Mouse (Mus musculus) stomach, embryonic 15.5 days (tissue): ENCODE measurements around the gene Gjb6. TPM values are rescaled to one million over a fixed set of nuclear protein-coding genes. Genes with fewer than 3 reads are reported as not detected.

Experiments
- ATAC-seq: fragments of 200-750 bp; cut with Nextera tagmentation; 2 replicates; pipeline ENCODE4 v1.8.0; 2017; ENCODE audit warnings: low read depth, moderate number of reproducible peaks, moderate TSS enrichment; ENCODE audit not compliant: insufficient read depth, low FRiP score
- H3K27ac ChIP-seq: fragments of 300-500 bp; sonication (generic); 2 replicates; pipeline ENCODE4 v1.5.1; 2015; ENCODE audit warnings: mild to moderate bottlenecking, inconsistent platforms
- H3K27me3 ChIP-seq: fragments of 300-500 bp; sonication (generic); replicated peaks from 2 replicates; pipeline ENCODE4 v1.6.1; 2015; ENCODE audit warnings: inconsistent platforms
- H3K36me3 ChIP-seq: fragments of 300-500 bp; sonication (generic); 2 replicates; pipeline ENCODE4 v1.6.1; 2015; ENCODE audit warnings: inconsistent platforms
- H3K4me1 ChIP-seq: fragments of 300-500 bp; sonication (generic); 2 replicates; pipeline ENCODE4 v1.6.1; 2015; ENCODE audit warnings: inconsistent platforms
- H3K4me2 ChIP-seq: fragments of 300-500 bp; sonication (generic); 2 replicates; pipeline ENCODE4 v1.6.1; 2015; ENCODE audit warnings: mild to moderate bottlenecking, inconsistent platforms
- H3K4me3 ChIP-seq: fragments of 300-500 bp; sonication (generic); replicated peaks from 2 replicates; pipeline ENCODE4 v1.5.1; 2015; ENCODE audit warnings: inconsistent platforms
- H3K9ac ChIP-seq: fragments of 300-500 bp; sonication (generic); 2 replicates; pipeline ENCODE4 v1.6.1; 2015; ENCODE audit warnings: inconsistent platforms
- H3K9me3 ChIP-seq: fragments of 300-500 bp; sonication (generic); 2 replicates; pipeline ENCODE4 v1.6.1; 2016; ENCODE audit warnings: inconsistent platforms
- WGBS: fragments of 180-500 bp; shearing (Covaris S2); methylation state at CpG from one replicate; pipeline ENCODE4 v1.1.7; 2015; 5-methylcytosine and 5-hydroxymethylcytosine counted together
- polyA plus RNA-seq: library from polyadenylated mRNA; unstranded; fragments of >200 nt; fragmentation: Nextera tagmentation; extraction: Ambion mirVana; gene quantifications from 2 replicates; pipeline ENCODE4 v1.2.1, GENCODE M21; 2015

Gjb6 gene
- 2.5 and 5.3 TPM in 2 replicates for polyA plus RNA-seq

DNA sequence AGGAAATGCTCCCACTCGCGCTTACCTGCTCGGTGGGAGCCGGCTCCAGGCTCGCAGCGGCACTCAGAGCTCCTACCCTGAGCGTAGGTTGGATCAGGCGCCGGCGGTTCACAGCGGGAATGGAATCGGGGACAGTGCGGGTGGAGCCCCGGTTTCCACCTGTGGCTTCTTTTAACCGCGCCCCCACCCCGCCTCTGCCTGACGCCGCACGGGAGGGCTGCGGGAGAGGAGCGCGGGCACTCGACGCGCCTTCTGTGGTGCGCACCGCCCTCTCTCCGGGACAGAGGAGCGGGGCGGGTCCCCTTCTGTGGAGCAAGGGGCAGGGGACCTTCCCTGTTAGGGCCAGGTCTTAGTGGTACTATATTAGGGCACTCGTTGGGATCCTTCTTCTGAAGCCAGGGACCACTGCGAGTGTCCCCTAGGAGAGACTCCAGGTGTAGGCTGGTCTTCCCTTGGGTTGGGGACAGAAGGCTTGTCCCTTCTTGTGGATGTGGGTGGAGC, at the start of gene Gjb6:
Gene Gjb6, minus strand, starts transcription at position 451 of the 501 bp plus-strand sequence.
- H3K27me3 ChIP-seq, result peaks cover 12% of the 10 kb centered on the region
- H3K4me1 ChIP-seq, result peaks cover 8% of the 10 kb centered on the region
- H3K27ac ChIP-seq, result no peak within 1 kb of the TSS
- H3K36me3 ChIP-seq, result no peaks in the 10 kb centered on the region
- peak within 1 kb of the TSS; percentile 39 for H3K4me3 ChIP-seq
- peak within 1 kb of the TSS; percentile 72 for H3K4me2 ChIP-seq
- 3% methylated on average over 32 of the region's 33 CpGs for WGBS
- H3K9ac ChIP-seq, result no peak within 1 kb of the TSS; the same call in 1 of the 2 replicates
- H3K9me3 ChIP-seq, result no peaks in the 10 kb centered on the region
- ATAC-seq, result no peak

DNA sequence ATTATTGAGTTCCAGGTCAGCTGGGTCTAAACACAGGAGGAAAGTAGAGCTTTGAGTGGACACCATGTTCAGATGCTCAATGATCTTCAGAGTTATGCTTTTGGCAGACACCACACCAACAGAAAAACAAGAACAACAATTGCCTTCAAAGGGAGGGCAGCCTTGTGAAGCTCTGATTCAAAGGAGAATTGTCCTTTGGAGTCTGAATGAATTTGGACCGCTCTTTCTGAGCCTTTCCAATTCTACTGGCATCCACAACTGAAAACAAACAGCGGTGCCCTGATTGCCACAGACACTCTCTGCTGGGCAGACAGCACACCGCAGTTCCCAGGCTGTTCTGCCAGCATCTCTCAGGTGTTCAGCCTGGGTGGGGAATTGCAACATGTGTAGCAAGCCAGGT, 32.1 kb upstream of the Gjb6 start:
- 87% methylated on average over 3 of the region's 3 CpGs for WGBS
- H3K27ac ChIP-seq, result no peak overlapping the region
- H3K27me3 ChIP-seq, result no peaks in the 10 kb centered on the region
- H3K9ac ChIP-seq, result no peak overlapping the region
- no peak overlapping the region for H3K4me2 ChIP-seq
- no peaks in the 10 kb centered on the region for H3K36me3 ChIP-seq
- H3K9me3 ChIP-seq, result no peaks in the 10 kb centered on the region
- no peak for ATAC-seq
- H3K4me3 ChIP-seq, result no peak overlapping the region
- 0 out of 2 replicates have a peak, but pooled peaks cover 13% of the 10 kb centered on the region for H3K4me1 ChIP-seq

DNA sequence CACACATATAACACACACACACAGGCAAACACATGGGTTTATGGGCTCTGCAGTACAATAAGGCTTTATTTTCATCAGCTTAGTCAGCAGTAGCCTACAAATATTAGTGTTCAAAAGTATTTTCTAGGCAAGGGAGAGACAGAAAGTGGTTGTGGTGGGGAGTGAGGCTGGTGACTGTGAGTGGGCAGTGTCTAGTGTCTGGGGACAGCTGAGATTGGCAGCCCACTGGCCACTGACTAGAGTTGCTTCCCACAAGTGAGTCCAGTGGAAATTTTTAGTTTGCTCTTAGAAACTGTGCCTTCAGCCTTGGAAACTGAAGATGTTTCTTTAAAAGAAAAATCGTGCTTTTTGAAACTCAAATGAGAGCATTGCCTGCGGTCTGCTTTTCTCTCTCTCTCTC, 28.4 kb upstream of the Gjb6 start:
- no peaks in the 10 kb centered on the region for H3K36me3 ChIP-seq
- 0 out of 2 replicates have a peak, but pooled peaks cover 13% of the 10 kb centered on the region for H3K4me1 ChIP-seq
- no peaks in the 10 kb centered on the region for H3K27me3 ChIP-seq
- no peaks in the 10 kb centered on the region for H3K9me3 ChIP-seq
- peak overlapping the region; percentile 5; the same call in 1 of the 2 replicates for H3K27ac ChIP-seq
- WGBS, result 24% methylated on average over 2 of the region's 2 CpGs
- H3K9ac ChIP-seq, result no peak overlapping the region
- no peak overlapping the region for H3K4me3 ChIP-seq
- no peak for ATAC-seq
- 0 out of 2 replicates have a peak overlapping the region, but pooled peaks have one; percentile 10 for H3K4me2 ChIP-seq

DNA sequence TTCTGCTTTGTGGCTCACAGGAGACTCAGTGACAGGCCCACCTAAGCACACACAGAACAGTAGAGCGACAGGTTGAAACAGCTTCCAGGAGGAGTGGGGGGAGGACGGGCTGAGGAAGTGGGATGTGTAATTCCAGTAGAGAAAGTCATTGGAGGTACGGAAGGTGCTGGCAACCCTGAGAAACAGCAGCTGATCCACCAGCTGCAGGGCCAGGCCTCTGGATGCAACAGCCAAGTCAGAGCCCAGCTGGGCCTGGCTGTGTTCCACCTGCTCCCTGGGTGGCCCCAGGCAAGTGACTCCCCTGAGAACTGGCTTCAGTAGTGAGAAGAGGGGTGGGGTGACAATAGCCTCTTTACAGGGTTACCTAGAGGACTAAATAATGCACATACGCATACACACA, 27.8 kb upstream of the Gjb6 start:
- ATAC-seq, result peak; percentile 65; the same call in 1 of the 2 replicates

DNA sequence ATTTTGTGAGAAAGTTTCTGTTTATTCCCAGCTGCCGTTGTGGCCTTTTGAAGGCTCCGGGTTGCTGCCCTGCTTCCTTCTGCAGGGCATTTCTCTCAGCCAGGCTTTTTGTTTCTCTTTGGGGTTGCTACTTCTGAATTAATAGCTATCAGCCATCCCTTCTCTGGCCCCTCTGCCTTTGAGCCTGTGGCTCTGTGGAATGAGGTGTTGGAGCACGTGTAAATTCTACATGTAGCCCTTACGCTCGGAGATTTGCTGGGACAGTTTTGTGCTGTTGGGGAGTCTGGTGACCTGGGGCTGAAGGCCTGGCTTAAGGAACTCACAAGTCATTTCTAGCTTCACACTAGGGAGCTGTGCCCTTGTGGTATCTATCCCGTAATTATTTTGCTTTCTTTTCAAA, 21.5 kb upstream of the Gjb6 start:
- Histone ChIP-seq H3K9me3 (no peaks in the 10 kb centered on the region), H3K27ac (no peak overlapping the region), H3K4me3 (no peak overlapping the region), H3K4me2 (no peak overlapping the region), H3K36me3 (no peaks in the 10 kb centered on the region), H3K4me1 (no peaks in the 10 kb centered on the region), H3K27me3 (no peaks in the 10 kb centered on the region), H3K9ac (no peak overlapping the region)
- WGBS, result 31% methylated on average over 6 of the region's 6 CpGs
- no peak for ATAC-seq

More for the DNA sequence above, 27.8 kb upstream of the Gjb6 start:
- H3K27me3 ChIP-seq, result no peaks in the 10 kb centered on the region
- H3K4me1 ChIP-seq, result 0 out of 2 replicates have a peak, but pooled peaks cover 13% of the 10 kb centered on the region
- H3K36me3 ChIP-seq, result no peaks in the 10 kb centered on the region
- no peaks in the 10 kb centered on the region for H3K9me3 ChIP-seq
- peak overlapping the region; percentile 62; the same call in 1 of the 2 replicates for H3K27ac ChIP-seq
- no peak overlapping the region for H3K4me2 ChIP-seq
- H3K4me3 ChIP-seq, result no peak overlapping the region
- WGBS, result 48% methylated on average over 4 of the region's 4 CpGs
- H3K9ac ChIP-seq, result no peak overlapping the region

DNA sequence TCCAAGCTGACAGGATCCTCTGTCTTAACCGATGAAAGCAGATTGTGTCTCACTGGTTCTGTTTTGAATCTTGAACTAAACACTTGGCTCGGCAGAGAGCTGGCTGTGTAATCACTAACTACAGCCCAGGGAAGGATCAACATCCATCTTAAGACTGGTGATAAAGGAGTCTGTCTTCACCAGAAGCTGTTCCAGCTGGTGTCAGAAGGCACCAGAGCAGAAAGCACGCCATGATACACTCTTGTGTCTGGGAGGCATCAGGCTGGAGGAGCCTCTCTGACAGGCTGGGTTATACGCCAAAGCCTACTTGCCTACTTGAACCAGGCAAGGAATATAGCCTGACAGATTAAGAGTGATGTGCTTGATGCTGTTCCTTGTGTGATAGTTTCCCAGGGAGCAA, 12.3 kb upstream of the Gjb6 start:
- peak; percentile 35; the same call in 1 of the 2 replicates for ATAC-seq
- no peak overlapping the region for H3K9ac ChIP-seq
- no peak overlapping the region for H3K27ac ChIP-seq
- no peak overlapping the region for H3K4me2 ChIP-seq
- WGBS, result 22% methylated on average over 4 of the region's 4 CpGs
- no peaks in the 10 kb centered on the region for H3K36me3 ChIP-seq
- H3K27me3 ChIP-seq, result no peaks in the 10 kb centered on the region
- no peaks in the 10 kb centered on the region for H3K9me3 ChIP-seq
- no peaks in the 10 kb centered on the region for H3K4me1 ChIP-seq
- no peak overlapping the region for H3K4me3 ChIP-seq

DNA sequence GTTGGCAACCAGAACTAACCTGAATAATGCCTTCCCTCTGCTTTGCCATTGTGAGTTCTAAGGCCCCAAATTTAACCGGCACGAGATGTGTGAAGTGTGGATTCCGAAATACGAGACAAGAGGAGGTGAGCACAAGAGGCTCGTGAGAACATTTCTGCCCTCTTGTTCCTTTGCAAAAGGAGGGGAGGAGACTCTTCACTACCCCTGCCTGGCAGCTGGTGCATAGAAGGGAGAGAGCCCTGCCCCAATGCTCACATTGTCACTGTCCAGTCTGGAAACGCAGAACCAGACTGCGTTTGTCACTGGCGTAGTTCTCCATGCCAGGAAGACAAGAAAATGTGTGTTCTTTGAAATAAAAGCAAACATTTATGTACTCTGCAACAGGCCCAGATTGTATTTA, 1.9 kb upstream of the Gjb6 start:
- Histone ChIP-seq H3K9ac (no peak overlapping the region), H3K27me3 (peaks cover 12% of the 10 kb centered on the region), H3K9me3 (no peaks in the 10 kb centered on the region), H3K4me1 (peaks cover 8% of the 10 kb centered on the region), H3K4me3 (no peak overlapping the region), H3K36me3 (no peaks in the 10 kb centered on the region), H3K4me2 (no peak overlapping the region), H3K27ac (no peak overlapping the region)
- no peak for ATAC-seq
- 75% methylated on average over 8 of the region's 8 CpGs for WGBS

DNA sequence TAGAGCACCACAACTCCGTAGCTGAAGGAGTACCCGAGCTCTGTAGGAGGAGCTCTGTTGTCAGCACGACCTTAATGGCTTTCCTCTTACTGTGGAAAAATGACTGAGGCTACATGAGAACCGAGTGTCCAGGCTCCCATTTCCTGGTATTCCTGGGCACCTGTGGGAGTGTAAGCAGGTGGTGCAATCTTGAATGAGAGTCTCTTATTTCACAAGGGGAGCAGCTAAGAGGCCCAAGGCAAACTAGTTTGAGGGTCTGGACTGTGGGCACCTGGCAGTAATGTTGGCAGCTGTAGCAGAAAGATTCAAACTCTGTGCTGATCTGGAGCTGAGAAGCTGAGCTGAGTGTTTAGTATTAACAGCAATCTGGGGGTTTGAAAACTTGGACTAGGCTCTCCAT, 6.0 kb downstream of the Gjb6 start:
- Histone ChIP-seq H3K9ac (no peak overlapping the region), H3K4me1 (no peaks in the 10 kb centered on the region), H3K27ac (peak overlapping the region; percentile 21; the same call in 1 of the 2 replicates), H3K9me3 (no peaks in the 10 kb centered on the region), H3K36me3 (no peaks in the 10 kb centered on the region), H3K4me2 (no peak overlapping the region), H3K27me3 (peaks cover 1% of the 10 kb centered on the region; the same call in 1 of the 2 replicates), H3K4me3 (no peak overlapping the region)
- WGBS, result 46% methylated on average over 4 of the region's 4 CpGs
- ATAC-seq, result 0 out of 2 replicates have a peak, but pooled peaks have one; percentile 47

DNA sequence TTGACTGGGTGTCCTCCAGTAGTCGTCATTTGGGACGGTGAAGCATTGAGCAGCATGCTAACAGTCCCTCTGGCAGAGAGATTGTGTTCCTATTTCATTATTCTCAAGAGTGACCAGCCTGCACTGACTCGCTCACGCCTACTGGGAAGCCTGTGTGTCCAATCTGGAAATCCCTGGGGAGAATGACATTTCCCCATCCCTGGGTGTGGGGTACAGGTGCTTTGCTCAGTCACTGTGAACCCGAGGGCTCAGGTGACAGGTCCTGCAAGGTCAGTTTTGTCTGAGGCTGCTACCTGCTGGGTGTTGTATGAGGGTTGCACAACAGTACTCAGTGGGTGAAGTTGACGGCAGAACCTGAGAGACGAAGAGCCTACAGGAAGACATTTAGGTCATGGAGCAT, 11.1 kb downstream of the Gjb6 start:
- Histone ChIP-seq H3K27me3 (0 out of 2 replicates have a peak, but pooled peaks cover 8% of the 10 kb centered on the region), H3K36me3 (no peaks in the 10 kb centered on the region), H3K4me1 (no peaks in the 10 kb centered on the region), H3K9me3 (no peaks in the 10 kb centered on the region), H3K4me3 (no peak overlapping the region), H3K9ac (no peak overlapping the region), H3K4me2 (no peak overlapping the region), H3K27ac (no peak overlapping the region)
- WGBS, result 90% methylated on average over 7 of the region's 7 CpGs
- no peak for ATAC-seq

DNA sequence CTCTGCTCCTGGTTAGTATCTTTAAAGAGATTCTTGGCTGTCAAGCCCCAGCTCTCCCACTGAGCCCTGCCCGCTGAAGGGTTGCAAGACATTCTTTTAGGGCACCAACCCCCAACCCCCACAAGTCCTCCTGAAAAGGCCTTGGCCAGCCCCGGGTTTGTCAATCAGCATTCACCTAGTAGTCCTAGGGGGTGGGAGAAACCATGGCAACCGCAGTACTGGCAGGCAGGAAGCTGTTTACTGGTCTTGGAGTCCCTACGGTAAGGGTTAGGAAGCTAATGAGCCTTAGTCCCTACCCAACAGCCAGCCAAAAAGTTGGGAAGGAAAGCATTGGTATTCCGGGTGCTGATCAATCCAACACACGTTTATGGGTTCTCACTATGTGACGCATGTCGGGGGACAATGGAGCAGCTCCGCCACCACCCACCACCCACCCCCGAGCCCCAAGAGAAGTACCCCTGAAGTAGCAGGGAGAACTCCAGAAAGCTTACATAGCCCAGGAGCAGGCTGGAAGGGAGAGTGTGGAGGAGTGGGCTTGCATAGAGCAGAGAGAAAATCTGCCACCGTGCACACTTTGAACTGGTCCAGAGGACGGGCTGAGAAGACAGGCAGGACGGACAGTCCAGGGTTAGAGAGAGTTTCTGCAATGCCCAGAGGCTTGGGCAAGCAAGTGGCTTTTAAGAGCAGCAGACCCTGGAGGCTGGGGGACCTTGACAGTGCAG, 17.4 kb downstream of the Gjb6 start, which contains the start of gene Gm4491:
Gene Gm4491, minus strand, starts transcription at position 61 of the 722 bp plus-strand sequence.
- Histone ChIP-seq H3K4me2 (no peak within 1 kb of the TSS), H3K27me3 (0 out of 2 replicates have a peak, but pooled peaks cover 12% of the 10 kb centered on the region), H3K9ac (no peak within 1 kb of the TSS), H3K9me3 (no peaks in the 10 kb centered on the region), H3K4me1 (no peaks in the 10 kb centered on the region), H3K4me3 (no peak within 1 kb of the TSS), H3K36me3 (no peaks in the 10 kb centered on the region), H3K27ac (no peak within 1 kb of the TSS)
- no peak for ATAC-seq
- 35% methylated on average over 13 of the region's 13 CpGs for WGBS

DNA sequence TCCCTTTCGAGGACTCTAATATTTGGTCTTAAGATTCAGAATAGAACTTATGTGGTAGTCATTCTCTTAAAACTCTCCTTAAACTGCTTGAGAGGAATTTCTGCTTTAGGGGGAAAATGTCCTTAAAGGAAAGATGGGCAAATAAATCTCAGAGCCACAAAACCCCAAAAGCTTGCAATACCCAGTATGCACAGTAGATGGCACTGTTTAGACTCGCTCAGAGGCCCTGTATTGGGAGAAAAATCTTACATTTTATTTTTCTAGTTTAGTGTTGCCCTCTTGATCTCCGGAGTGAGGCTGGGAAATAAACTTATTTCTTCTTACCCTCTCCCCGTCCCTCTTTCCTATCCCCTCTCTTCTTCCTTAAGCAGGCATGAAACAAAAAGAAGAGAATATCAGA, 24.2 kb downstream of the Gjb6 start:
- peaks cover 39% of the 10 kb centered on the region for H3K27me3 ChIP-seq

DNA sequence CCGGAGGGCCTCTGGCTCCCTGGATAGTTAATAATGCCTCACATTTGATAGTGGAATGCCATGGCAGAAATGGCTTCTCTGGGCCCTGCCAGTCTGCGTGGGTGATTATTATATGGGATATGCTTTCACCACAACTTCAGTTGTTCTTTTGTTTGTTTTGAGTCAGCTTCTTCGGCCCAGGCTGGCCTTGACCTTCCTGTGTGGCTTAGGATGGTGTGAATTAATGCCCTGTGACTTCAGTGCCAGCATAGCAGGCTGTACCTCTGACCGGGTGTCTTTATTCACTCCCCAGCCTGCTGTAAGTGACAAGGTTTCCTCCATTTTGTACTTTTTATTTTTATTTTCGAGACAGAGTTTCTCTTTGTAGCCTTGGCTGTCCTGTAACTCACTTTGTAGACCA, 25.5 kb downstream of the Gjb6 start:
- Histone ChIP-seq H3K4me1 (peaks cover 9% of the 10 kb centered on the region), H3K9me3 (no peaks in the 10 kb centered on the region), H3K27ac (no peak overlapping the region), H3K4me2 (no peak overlapping the region), H3K9ac (no peak overlapping the region), H3K27me3 (peaks cover 50% of the 10 kb centered on the region), H3K36me3 (no peaks in the 10 kb centered on the region), H3K4me3 (no peak overlapping the region)
- no peak for ATAC-seq
- WGBS, result 55% methylated on average over 5 of the region's 5 CpGs

More for the DNA sequence above, 24.2 kb downstream of the Gjb6 start:
- Histone ChIP-seq H3K9me3 (no peaks in the 10 kb centered on the region), H3K36me3 (no peaks in the 10 kb centered on the region), H3K4me2 (no peak overlapping the region), H3K4me3 (no peak overlapping the region), H3K4me1 (peaks cover 6% of the 10 kb centered on the region), H3K27ac (no peak overlapping the region), H3K9ac (no peak overlapping the region)
- ATAC-seq, result no peak
- 8% methylated on average over 4 of the region's 4 CpGs for WGBS
